Mouse (Mus musculus) brown adipose tissue, adult 24 weeks (tissue): ENCODE data around the gene Eva1a. TPM values are rescaled to one million over a fixed set of nuclear protein-coding genes. Genes with fewer than 3 reads are reported as not detected.

ENCODE experiments used
- H3K27ac ChIP-seq: fragments of 200-500 bp; replicated peaks from 2 replicates; pipeline ENCODE4 v1.5.1; 2012; ENCODE audit warnings: low read depth, mild to moderate bottlenecking, low read length
- H3K4me1 ChIP-seq: fragments of 200-500 bp; 2 replicates; pipeline ENCODE4 v1.6.1; 2012; ENCODE audit warnings: low read length, mixed read lengths; ENCODE audit not compliant: control insufficient read depth, insufficient read depth, insufficient read length
- H3K4me3 ChIP-seq: fragments of 200-500 bp; 2 replicates; pipeline ENCODE4 v1.5.1; 2012; ENCODE audit warnings: low read depth, mild to moderate bottlenecking, low read length, moderate library complexity; ENCODE audit not compliant: insufficient read depth
- polyA plus RNA-seq: library from polyadenylated mRNA; stranded (reverse); fragments of >200 nt; gene quantifications from 2 replicates; pipeline ENCODE4 v1.2.4, GENCODE M21; 2012; ENCODE audit not compliant: missing spikeins, insufficient read depth, insufficient read length

Gene Eva1a
- polyA plus RNA-seq, 1 experiment = 2.1 TPM

- Histone ChIP-seq H3K4me3 (no peak overlapping the region), H3K4me1 (peaks cover 13% of the 10 kb centered on the region; the same call in 1 of the 2 replicates), H3K27ac (no peak overlapping the region)
These were observed 9.4 kb downstream of the Eva1a start for GRCm38 (mm10) chr6:82050201-82050600.

- Histone ChIP-seq H3K4me3 (no peak overlapping the region), H3K27ac (peak overlapping the region; percentile 55), H3K4me1 (peaks cover 13% of the 10 kb centered on the region; the same call in 1 of the 2 replicates)
These were observed 10.7 kb downstream of the Eva1a start for GRCm38 (mm10) chr6:82051569-82051968.

DNA sequence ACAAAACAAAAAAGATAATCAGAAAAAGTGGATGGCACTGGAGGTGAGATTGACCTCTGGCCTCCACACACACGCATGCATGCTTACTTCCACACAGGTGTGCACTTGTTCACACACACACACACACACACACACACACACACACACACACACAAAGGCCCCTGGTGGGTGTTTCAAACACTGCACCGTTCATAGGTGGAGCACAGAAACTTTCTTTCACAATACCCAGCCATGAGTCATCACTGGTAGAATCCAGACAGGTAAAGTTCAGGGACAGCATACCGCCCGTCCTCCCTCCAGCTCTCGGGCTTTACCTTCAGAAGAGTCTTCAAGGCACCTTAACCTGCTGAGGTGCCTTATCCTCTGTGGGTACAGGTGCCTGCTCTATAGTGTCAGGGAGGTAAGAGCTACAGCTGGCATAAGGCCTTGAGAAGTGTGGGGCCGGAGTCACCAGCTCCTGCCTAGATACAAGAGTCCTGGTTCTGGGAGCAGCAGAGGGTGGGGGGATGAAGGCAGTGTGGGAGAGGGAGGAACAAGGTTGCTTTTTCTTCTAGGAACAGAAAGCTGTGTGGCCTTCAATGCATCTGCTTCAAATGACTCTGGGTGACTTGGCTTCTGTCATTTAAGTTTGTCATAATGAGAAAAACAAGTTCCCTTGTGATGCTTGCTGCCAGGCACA is 11.3 kb downstream of the Eva1a start:
- no peak overlapping the region for H3K4me3 ChIP-seq
- H3K27ac ChIP-seq = peak overlapping the region; percentile 55
- peaks cover 13% of the 10 kb centered on the region; the same call in 1 of the 2 replicates for H3K4me1 ChIP-seq

- H3K27ac ChIP-seq = no peak overlapping the region
- H3K4me1 ChIP-seq = peaks cover 13% of the 10 kb centered on the region; the same call in 1 of the 2 replicates
- H3K4me3 ChIP-seq = no peak overlapping the region
These were observed 11.9 kb downstream of the Eva1a start for GRCm38 (mm10) chr6:82052726-82053118.

DNA sequence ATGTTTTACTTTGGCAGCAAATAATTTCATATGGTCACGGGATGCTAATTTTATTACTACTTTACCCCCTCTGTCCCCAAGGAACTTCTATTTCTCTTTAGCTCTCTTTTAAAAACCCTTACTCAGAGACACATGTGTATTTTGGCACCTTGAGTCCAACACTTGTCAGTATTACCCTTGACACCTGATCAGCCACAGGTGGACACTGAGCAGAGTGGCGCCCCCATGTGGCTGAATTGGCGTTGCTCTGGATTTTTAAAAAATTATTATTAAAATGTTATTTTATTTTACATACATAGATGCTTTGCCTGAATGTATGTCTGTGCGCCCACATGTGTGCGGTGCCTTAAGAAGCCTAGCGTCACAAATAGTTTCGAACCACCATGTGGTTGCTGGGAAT is 14.0 kb downstream of the Eva1a start:
- H3K4me3 ChIP-seq = no peak overlapping the region
- H3K4me1 ChIP-seq = peaks cover 13% of the 10 kb centered on the region; the same call in 1 of the 2 replicates
- no peak overlapping the region for H3K27ac ChIP-seq

- Histone ChIP-seq H3K4me3 (no peak overlapping the region), H3K27ac (no peak overlapping the region), H3K4me1 (0 out of 2 replicates have a peak, but pooled peaks cover 2% of the 10 kb centered on the region)
These were observed 19.1 kb downstream of the Eva1a start for GRCm38 (mm10) chr6:82059896-82060295.

DNA sequence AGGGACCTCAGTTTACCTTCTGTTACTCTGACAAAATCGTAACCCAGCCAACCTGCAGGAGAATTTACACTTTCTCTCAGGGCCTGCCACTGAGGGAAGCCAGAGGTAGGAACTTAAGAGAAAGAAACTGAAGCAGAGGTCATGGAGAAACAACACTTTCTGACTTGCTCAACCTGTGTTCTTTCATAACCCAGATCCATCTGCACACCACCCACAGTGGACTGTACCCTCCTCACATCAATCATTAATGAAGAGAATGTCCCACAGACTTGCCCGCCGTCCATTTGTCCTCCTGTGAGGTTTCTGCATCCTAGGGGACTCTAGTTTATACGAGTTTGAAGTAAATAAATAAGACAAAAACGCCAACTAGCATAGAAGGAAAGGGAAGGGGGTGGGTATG is 24.4 kb downstream of the Eva1a start:
- Histone ChIP-seq H3K4me3 (no peak overlapping the region), H3K27ac (no peak overlapping the region), H3K4me1 (peaks cover 5% of the 10 kb centered on the region; the same call in 1 of the 2 replicates)

DNA sequence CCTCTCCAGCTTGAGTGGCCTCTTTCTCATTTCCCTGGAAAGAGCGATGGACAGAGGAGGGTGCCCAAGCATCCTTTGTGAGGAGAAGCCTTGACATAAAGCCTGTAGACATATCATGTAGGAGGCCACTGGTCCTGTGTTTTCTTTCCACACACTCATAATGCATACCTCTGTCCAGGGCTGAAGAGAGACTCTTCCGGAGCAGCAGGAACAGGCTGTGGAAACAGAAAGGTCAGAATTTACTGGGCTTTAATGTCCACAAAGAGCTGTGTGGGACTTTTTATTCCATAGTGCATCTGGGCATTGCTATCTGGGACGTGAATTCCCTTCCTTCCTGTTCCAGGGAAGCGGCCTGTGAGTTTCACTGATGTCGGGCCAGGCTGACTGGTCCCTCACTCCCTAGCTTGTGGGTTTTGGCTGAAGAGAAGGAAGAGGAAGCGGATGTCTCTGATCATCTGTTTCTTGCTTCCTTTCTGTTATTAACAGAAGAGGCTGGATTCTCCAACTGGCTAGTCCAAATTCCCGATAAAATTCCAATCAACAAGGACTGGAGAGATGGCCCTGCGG is 25.8 kb downstream of the Eva1a start:
- Histone ChIP-seq H3K27ac (peak overlapping the region; percentile 56; the same call in 1 of the 2 replicates), H3K4me3 (no peak overlapping the region), H3K4me1 (peaks cover 5% of the 10 kb centered on the region; the same call in 1 of the 2 replicates)

GRCm38 (mm10) chr6:82070459-82070858 is 29.6 kb downstream of the Eva1a start:
- Histone ChIP-seq H3K4me3 (no peak overlapping the region), H3K27ac (no peak overlapping the region), H3K4me1 (peaks cover 3% of the 10 kb centered on the region; the same call in 1 of the 2 replicates)

DNA sequence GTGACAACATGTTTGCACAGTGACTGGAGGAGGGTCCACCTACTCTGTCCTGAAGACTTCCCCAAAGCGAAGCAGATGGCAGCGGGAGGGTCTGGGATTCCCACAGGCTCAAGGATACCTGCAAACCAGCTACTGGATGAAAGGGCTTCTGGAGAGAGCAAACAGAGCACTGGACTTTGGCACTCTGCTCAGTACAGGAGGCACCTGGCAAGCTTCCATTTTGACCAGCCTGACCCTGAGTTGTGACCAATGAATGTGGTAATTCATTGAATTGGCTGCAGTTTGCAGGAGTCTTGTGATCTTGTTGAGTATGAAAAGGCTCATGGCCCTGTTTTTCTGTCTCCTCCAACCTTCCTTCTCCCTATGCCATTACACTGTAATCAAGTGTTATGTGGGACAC is 32.2 kb downstream of the Eva1a start:
- Histone ChIP-seq H3K4me3 (no peak overlapping the region), H3K4me1 (no peaks in the 10 kb centered on the region; the same call in 1 of the 2 replicates), H3K27ac (no peak overlapping the region)

- Histone ChIP-seq H3K4me3 (no peak overlapping the region), H3K4me1 (no peaks in the 10 kb centered on the region; the same call in 1 of the 2 replicates), H3K27ac (no peak overlapping the region)
These were observed 32.7 kb downstream of the Eva1a start for GRCm38 (mm10) chr6:82073567-82073966.

DNA sequence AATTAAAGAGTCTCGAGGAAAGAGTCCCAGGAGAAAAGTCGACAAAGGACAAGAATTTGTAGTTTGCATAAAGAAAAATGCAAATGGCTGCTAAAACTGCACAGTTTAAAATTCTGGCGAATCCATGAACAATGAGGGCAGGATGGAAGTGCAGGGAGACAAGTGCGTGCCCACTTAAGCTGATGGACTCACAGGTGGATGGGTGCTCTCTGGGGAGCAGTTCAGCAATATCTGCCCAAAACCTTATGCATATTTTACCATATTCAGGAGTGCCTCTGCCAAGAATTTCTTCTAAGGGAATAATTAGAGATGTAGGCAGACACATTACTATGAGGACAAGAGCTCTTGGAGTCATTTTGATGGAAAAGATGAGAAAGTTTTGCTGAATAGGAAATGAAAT is 35.5 kb downstream of the Eva1a start:
- Histone ChIP-seq H3K27ac (no peak overlapping the region), H3K4me1 (no peaks in the 10 kb centered on the region; the same call in 1 of the 2 replicates), H3K4me3 (no peak overlapping the region)

- Histone ChIP-seq H3K27ac (peak overlapping the region; percentile 42; the same call in 1 of the 2 replicates), H3K4me1 (peaks cover 5% of the 10 kb centered on the region), H3K4me3 (no peak overlapping the region)
These were observed 38.0 kb downstream of the Eva1a start for GRCm38 (mm10) chr6:82078875-82079274.

GRCm38 (mm10) chr6:82083655-82084054 is 42.8 kb downstream of the Eva1a start:
- Histone ChIP-seq H3K27ac (peak overlapping the region; percentile 93), H3K4me3 (no peak overlapping the region), H3K4me1 (peaks cover 18% of the 10 kb centered on the region)

DNA sequence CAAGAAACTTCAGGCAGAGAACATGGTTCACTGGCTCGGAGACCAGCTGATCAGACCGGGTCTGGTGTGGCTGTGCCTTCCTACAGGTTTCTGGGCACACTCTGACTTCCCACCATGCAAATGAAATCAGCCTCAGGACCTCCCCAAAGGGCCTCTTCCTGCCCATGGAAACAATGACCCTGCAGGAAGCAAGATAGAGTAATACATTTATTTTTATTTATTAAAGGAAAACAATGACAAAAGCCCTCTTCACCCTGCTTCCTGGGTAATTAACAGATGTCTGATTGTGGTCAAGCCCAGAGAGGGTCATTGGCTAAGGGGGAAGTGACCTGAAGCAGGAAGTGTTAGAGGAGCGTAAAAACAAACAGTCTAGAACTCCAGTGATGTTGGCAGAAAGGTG is 43.4 kb downstream of the Eva1a start:
- peaks cover 18% of the 10 kb centered on the region for H3K4me1 ChIP-seq
- no peak overlapping the region for H3K4me3 ChIP-seq
- peak overlapping the region; percentile 93 for H3K27ac ChIP-seq
